In genomic region chr6:113011886-113012285, GRCm38 (mm10) we compare ENCODE assay signal across 8 mouse cellular contexts. TPM values are rescaled to one million over a fixed set of nuclear protein-coding genes. Genes with fewer than 3 reads are reported as not detected.
A peak's percentile ranks its signal among the peaks of the same experiment; 100 is the strongest.
DNase-seq lines count a peak whose midpoint lies in the region; ATAC-seq lines count a peak whose summit lies in the region.

No protein-coding gene starts in this region.

- no peaks in the 10 kb centered on the region for H3K27me3 ChIP-seq in kidney, embryonic 14.5 days (ENCODE audit: control insufficient read depth, insufficient read depth, low read length)
- H3K27me3 ChIP-seq in embryonic facial prominence, embryonic 10.5 days (replicated peaks; ENCODE audit: low read depth, poor library complexity, severe bottlenecking), result no peaks in the 10 kb centered on the region
- H3K27me3 ChIP-seq in hindbrain, embryonic 11.5 days (ENCODE audit: control insufficient read depth, insufficient read depth, low read length), result no peaks in the 10 kb centered on the region
- no peaks in the 10 kb centered on the region for H3K27me3 ChIP-seq in midbrain, embryonic 15.5 days (replicated peaks)

- H3K36me3 ChIP-seq in kidney, embryonic 14.5 days (ENCODE audit: control insufficient read depth, insufficient read depth, low read length), result no peaks in the 10 kb centered on the region
- H3K36me3 ChIP-seq in embryonic facial prominence, embryonic 10.5 days (replicated peaks), result no peaks in the 10 kb centered on the region
- no peaks in the 10 kb centered on the region for H3K36me3 ChIP-seq in hindbrain, embryonic 11.5 days (ENCODE audit: control insufficient read depth, insufficient read depth, low read length)
- H3K36me3 ChIP-seq in midbrain, embryonic 15.5 days (replicated peaks), result no peaks in the 10 kb centered on the region

- no peak for DNase-seq in kidney, postnatal 4 days
- DNase-seq in embryonic facial prominence, embryonic 10.5 days (ENCODE audit: low spot score), result no peak
- no peak for DNase-seq in hindbrain, embryonic 11.5 days (ENCODE audit: low spot score)
- no peak for DNase-seq in thymus, postnatal 25 days
- no peak for DNase-seq in MN1 (ENCODE audit: low spot score)
- no peak for DNase-seq in left cerebral cortex, adult 8-10 months (ENCODE audit: low spot score in 2 of 2)

- ATAC-seq in kidney, embryonic 14.5 days (ENCODE audit: low FRiP score, low TSS enrichment), result no peak
- ATAC-seq in hindbrain, embryonic 11.5 days (ENCODE audit: low FRiP score), result 0 out of 2 replicates have a peak, but pooled peaks have one; percentile 15
- no peak for ATAC-seq in midbrain, embryonic 15.5 days (replicated peaks)

- H3K4me3 ChIP-seq in kidney, embryonic 14.5 days (ENCODE audit: low read length), result no peak overlapping the region
- no peak overlapping the region for H3K4me3 ChIP-seq in embryonic facial prominence, embryonic 10.5 days
- H3K4me3 ChIP-seq in hindbrain, embryonic 11.5 days (ENCODE audit: low read depth, low read length), result no peak overlapping the region
- H3K4me3 ChIP-seq in midbrain, embryonic 15.5 days, result no peak overlapping the region

- 81% methylated on average over 2 of the region's 2 CpGs for WGBS in kidney, embryonic 14.5 days
- WGBS in embryonic facial prominence, embryonic 10.5 days, result 65% methylated on average over 2 of the region's 2 CpGs
- 41% methylated on average over 2 of the region's 2 CpGs for WGBS in hindbrain, embryonic 11.5 days
- 22% methylated on average over 2 of the region's 2 CpGs for WGBS in midbrain, embryonic 15.5 days

- peaks cover 2% of the 10 kb centered on the region; the same call in 1 of the 2 replicates for H3K4me1 ChIP-seq in kidney, embryonic 14.5 days (ENCODE audit: control insufficient read depth, insufficient read depth, low read length)
- peaks cover 31% of the 10 kb centered on the region for H3K4me1 ChIP-seq in embryonic facial prominence, embryonic 10.5 days
- peaks cover 7% of the 10 kb centered on the region; the same call in 1 of the 2 replicates for H3K4me1 ChIP-seq in hindbrain, embryonic 11.5 days (replicated peaks; ENCODE audit: control insufficient read depth, insufficient read depth, low read length)
- peaks cover 13% of the 10 kb centered on the region for H3K4me1 ChIP-seq in midbrain, embryonic 15.5 days

- H3K4me2 ChIP-seq in kidney, embryonic 14.5 days (replicated peaks; ENCODE audit: low read depth, low read length), result no peak overlapping the region
- no peak overlapping the region for H3K4me2 ChIP-seq in hindbrain, embryonic 11.5 days (replicated peaks; ENCODE audit: low read depth, low read length)
- H3K4me2 ChIP-seq in midbrain, embryonic 15.5 days, result no peak overlapping the region

- no peak overlapping the region for H3K9ac ChIP-seq in kidney, embryonic 14.5 days (ENCODE audit: low read depth, low read length)
- no peak overlapping the region for H3K9ac ChIP-seq in hindbrain, embryonic 11.5 days (ENCODE audit: low read depth, low read length)
- H3K9ac ChIP-seq in midbrain, embryonic 15.5 days, result no peak overlapping the region

- peak overlapping the region; percentile 3; the same call in 1 of the 2 replicates for H3K27ac ChIP-seq in kidney, embryonic 14.5 days (ENCODE audit: low read depth, low read length)
- H3K27ac ChIP-seq in embryonic facial prominence, embryonic 10.5 days (replicated peaks), result peak overlapping the region; percentile 65
- peak overlapping the region; percentile 51 for H3K27ac ChIP-seq in hindbrain, embryonic 11.5 days (ENCODE audit: low read depth, low read length)
- H3K27ac ChIP-seq in midbrain, embryonic 15.5 days, result peak overlapping the region; percentile 59

- H3K9me3 ChIP-seq in kidney, embryonic 14.5 days (ENCODE audit: control insufficient read depth, low read length), result peaks cover 6% of the 10 kb centered on the region
- H3K9me3 ChIP-seq in embryonic facial prominence, embryonic 10.5 days, result peaks cover 8% of the 10 kb centered on the region; the same call in 1 of the 2 replicates
- no peaks in the 10 kb centered on the region for H3K9me3 ChIP-seq in hindbrain, embryonic 11.5 days (ENCODE audit: control insufficient read depth, low read length)
- no peaks in the 10 kb centered on the region for H3K9me3 ChIP-seq in midbrain, embryonic 15.5 days

RNA-seq across cellular contexts. Expression of gene Thumpd3, which starts 34.1 kb away (rescaled TPM):
- polyA plus RNA-seq in kidney, embryonic 14.5 days (2014; fragmentation: Nextera tagmentation; extraction: Ambion mirVana), result 50.8 and 56.9 TPM in 2 replicates
- 65.8 and 66.2 TPM in 2 replicates for polyA plus RNA-seq in embryonic facial prominence, embryonic 10.5 days (2016; fragmentation: Nextera tagmentation; extraction: Ambion mirVana)
- polyA plus RNA-seq in hindbrain, embryonic 11.5 days (2014; fragmentation: Nextera tagmentation; extraction: Ambion mirVana), result 57.4 and 58.0 TPM in 2 replicates
- polyA plus RNA-seq in midbrain, embryonic 15.5 days (2015; fragmentation: Nextera tagmentation; extraction: Ambion mirVana), result 54.1 and 56.2 TPM in 2 replicates
- total RNA-seq in left cerebral cortex, adult 8-10 months (2022), result 10 to 100 TPM; 25.3 to 30.8 (median 27.7) TPM

Comparison
In these comparisons a context has a peak if more than half of its experiments do, and no peak if none do; other contexts are left out.
1. H3K27ac ChIP-seq: peak in every context shown above with its lines; median percentile 65 in embryonic facial prominence, embryonic 10.5 days; 59 in midbrain, embryonic 15.5 days; 51 in hindbrain, embryonic 11.5 days; 3 in kidney, embryonic 14.5 days.